10 mouse cellular contexts compared by ENCODE assay signal in the genomic region with DNA sequence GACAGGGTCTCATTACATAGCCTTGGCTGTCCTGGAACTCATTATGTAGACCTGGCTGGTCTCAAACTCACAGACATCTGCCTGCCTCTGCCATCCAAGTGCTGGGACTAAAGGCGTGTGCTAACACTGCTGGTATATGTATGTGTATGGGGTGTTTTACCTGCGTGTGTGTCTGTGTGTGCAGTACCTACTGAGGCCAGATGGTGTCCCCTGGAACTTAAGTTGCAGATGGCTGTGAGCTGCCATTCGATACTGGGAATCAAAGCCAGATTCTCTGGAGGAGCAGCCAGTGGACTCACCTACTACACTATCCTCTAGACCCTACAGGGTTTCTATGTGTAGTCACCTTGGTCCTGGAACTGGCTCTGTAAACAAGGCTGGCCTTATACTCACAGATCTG. TPM values are rescaled to one million over a fixed set of nuclear protein-coding genes. Genes with fewer than 3 reads are reported as not detected.
A peak's percentile ranks its signal among the peaks of the same experiment; 100 is the strongest.
DNase-seq lines count a peak whose midpoint lies in the region; ATAC-seq and TF ChIP-seq lines count a peak whose summit lies in the region.
"Had no signal": no experiment of that assay in that cellular context is flagged by ENCODE, and none has a peak within 500 bp of the region (broad histone marks: within the 10 kb centered on the region; RNA-seq: fewer than 3 reads in every experiment).

No protein-coding gene starts in this region.

- H3K27ac ChIP-seq in cerebellum, adult 2 months (ENCODE audit: insufficient read depth, low read length) = no peak overlapping the region
- no peak overlapping the region for H3K27ac ChIP-seq in liver, adult 2 months (replicated peaks; ENCODE audit: insufficient read depth, low read depth, low read length)
- H3K27ac ChIP-seq in liver, embryonic 12.5 days = no peak overlapping the region
- H3K27ac ChIP-seq in forebrain, embryonic 12.5 days = no peak overlapping the region
- H3K27ac ChIP-seq: lung, embryonic 15.5 days had no signal

- no peak overlapping the region for H3K4me3 ChIP-seq in cerebellum, adult 2 months (replicated peaks; ENCODE audit: insufficient read depth, low read depth, low read length)
- H3K4me3 ChIP-seq in liver, adult 2 months (ENCODE audit: insufficient read depth, low read depth, low read length) = no peak overlapping the region
- no peak overlapping the region for H3K4me3 ChIP-seq in liver, embryonic 12.5 days
- no peak overlapping the region for H3K4me3 ChIP-seq in forebrain, embryonic 12.5 days (replicated peaks)
- H3K4me3 ChIP-seq: lung, embryonic 15.5 days had no signal

- WGBS in cerebellum, adult 2 months = 41% methylated on average over 3 of the region's 3 CpGs
- WGBS in liver, adult 2 months = 70% methylated on average over 3 of the region's 3 CpGs
- WGBS in liver, embryonic 12.5 days (ENCODE audit: insufficient replicate concordance) = 70% methylated on average over 3 of the region's 3 CpGs
- 83% methylated on average over 3 of the region's 3 CpGs for WGBS in forebrain, embryonic 12.5 days

- peaks cover 4% of the 10 kb centered on the region; the same call in 1 of the 2 replicates for H3K36me3 ChIP-seq in liver, adult 2 months (ENCODE audit: control insufficient read depth, insufficient read depth, low read length)
- peaks cover 67% of the 10 kb centered on the region for H3K36me3 ChIP-seq in liver, embryonic 12.5 days
- H3K36me3 ChIP-seq in forebrain, embryonic 12.5 days (replicated peaks) = peaks cover 42% of the 10 kb centered on the region

- peak in 1 of 2 experiments; percentile 38 for DNase-seq in cerebellum, adult 2 months
- DNase-seq in liver, adult 2 months (ENCODE audit: extremely low read depth, low read depth, low spot score) = peak; percentile 51
- peak; percentile 46 for DNase-seq in c-Kit-positive CD71-positive TER-119-negative erythroid progenitor cells, embryonic 14.5 days (ENCODE audit: low read depth)
- peak; percentile 63 for DNase-seq in lung, postnatal 10 days
- DNase-seq in frontal cortex, adult 2 months (ENCODE audit: extremely low spot score in 1 of 2, low spot score in 1 of 2) = no peak

- H3K27me3 ChIP-seq in cerebellum, adult 2 months (ENCODE audit: control insufficient read depth, insufficient read depth, low read length) = no peaks in the 10 kb centered on the region
- H3K27me3 ChIP-seq in liver, adult 2 months (ENCODE audit: control insufficient read depth, insufficient read depth, low read length) = no peaks in the 10 kb centered on the region
- H3K27me3 ChIP-seq in liver, embryonic 12.5 days (replicated peaks) = no peaks in the 10 kb centered on the region
- no peaks in the 10 kb centered on the region for H3K27me3 ChIP-seq in forebrain, embryonic 12.5 days
- H3K27me3 ChIP-seq: lung, embryonic 15.5 days; Patski had no signal

- no peak overlapping the region for H3K9ac ChIP-seq in liver, adult 2 months (ENCODE audit: low read depth, low read length)
- no peak overlapping the region for H3K9ac ChIP-seq in liver, embryonic 12.5 days
- H3K9ac ChIP-seq in forebrain, embryonic 12.5 days = no peak overlapping the region
- H3K9ac ChIP-seq: lung, embryonic 15.5 days had no signal

- TF ChIP-seq CTCF in cerebellum, adult 2 months (IDR thresholded peaks at IDR 0.05; ENCODE audit: borderline replicate concordance, insufficient read depth, low read depth, low read length) = peak; percentile 63
- TF ChIP-seq CTCF in liver, adult 2 months (IDR thresholded peaks at IDR 0.05; ENCODE audit: low read depth, low read length) = peak; percentile 53; the same call in 1 of the 2 replicates

- peaks cover 18% of the 10 kb centered on the region for H3K79me2 ChIP-seq in liver, adult 2 months (ENCODE audit: control insufficient read depth, insufficient read depth, low read length)

- no peak for ATAC-seq in cerebellum, adult (ENCODE audit: insufficient number of reproducible peaks, low FRiP score, low TSS enrichment)
- no peak for ATAC-seq in liver, embryonic 12.5 days
- ATAC-seq in forebrain, embryonic 12.5 days (ENCODE audit: low FRiP score) = no peak
- ATAC-seq: Patski had no signal

- no peaks in the 10 kb centered on the region for H3K9me3 ChIP-seq in liver, embryonic 12.5 days (replicated peaks)
- H3K9me3 ChIP-seq in forebrain, embryonic 12.5 days = no peaks in the 10 kb centered on the region
- H3K9me3 ChIP-seq: lung, embryonic 15.5 days had no signal

- no peak for TF ChIP-seq POLR2A in cerebellum, adult 2 months (IDR thresholded peaks at IDR 0.05; ENCODE audit: borderline replicate concordance, insufficient read depth, low read length)
- no peak for TF ChIP-seq POLR2A in liver, adult 2 months (IDR thresholded peaks at IDR 0.05; ENCODE audit: extremely low read depth, insufficient read depth, low read length)

- no peak overlapping the region for H3K4me2 ChIP-seq in liver, embryonic 12.5 days
- H3K4me2 ChIP-seq in forebrain, embryonic 12.5 days = no peak overlapping the region
- H3K4me2 ChIP-seq: lung, embryonic 15.5 days had no signal

- H3K4me1 ChIP-seq in cerebellum, adult 2 months (ENCODE audit: control insufficient read depth, insufficient read depth, low read length) = peaks cover 10% of the 10 kb centered on the region
- peaks cover 7% of the 10 kb centered on the region for H3K4me1 ChIP-seq in liver, adult 2 months (ENCODE audit: control insufficient read depth, insufficient read depth, low read length)
- H3K4me1 ChIP-seq in liver, embryonic 12.5 days = peaks cover 73% of the 10 kb centered on the region
- H3K4me1 ChIP-seq in forebrain, embryonic 12.5 days = peaks cover 22% of the 10 kb centered on the region

RNA-seq across cellular contexts. Expression of a gene that starts 3.8 kb away (rescaled TPM):
- polyA plus RNA-seq in cerebellum, adult 2 months (2012; rRNA removed) = 216 and 229 TPM in 2 replicates
- total RNA-seq in liver, adult 2 months (2014; rRNA removed) = 14.5 and 18.3 TPM in 2 replicates
- 32.8 and 38.2 TPM in 2 replicates for polyA plus RNA-seq in liver, adult 2 months (2012; rRNA removed)
- 85.1 and 86.5 TPM in 2 replicates for polyA plus RNA-seq in liver, embryonic 12.5 days (2016; fragmentation: Nextera tagmentation; extraction: Ambion mirVana)
- 216 and 254 TPM in 2 replicates for polyA plus RNA-seq in frontal cortex, adult 2 months (2012; rRNA removed)
- 85.8 and 94.4 TPM in 2 replicates for polyA plus RNA-seq in forebrain, embryonic 12.5 days (2016; fragmentation: Nextera tagmentation; extraction: Ambion mirVana)

RNA-seq across cellular contexts. Expression of a gene that starts 17.5 kb away (rescaled TPM):
- polyA plus RNA-seq in cerebellum, adult 2 months (2012; rRNA removed) = 0.16 and 0.40 TPM in 2 replicates
- total RNA-seq in liver, adult 2 months (2014; rRNA removed) = not detected in 2 replicates
- 0.20 and 0.51 TPM in 2 replicates for polyA plus RNA-seq in liver, adult 2 months (2012; rRNA removed)
- 0.33 TPM in 1 of 2 replicates, not detected in the other for polyA plus RNA-seq in liver, embryonic 12.5 days (2016; fragmentation: Nextera tagmentation; extraction: Ambion mirVana)
- 1.4 TPM in 2 replicates for polyA plus RNA-seq in frontal cortex, adult 2 months (2012; rRNA removed)
- polyA plus RNA-seq in forebrain, embryonic 12.5 days (2016; fragmentation: Nextera tagmentation; extraction: Ambion mirVana) = 0.27 TPM in 1 of 2 replicates, not detected in the other

RNA-seq across cellular contexts. Expression of a gene that starts 29.6 kb away (rescaled TPM):
- 29.0 and 31.9 TPM in 2 replicates for polyA plus RNA-seq in cerebellum, adult 2 months (2012; rRNA removed)
- total RNA-seq in liver, adult 2 months (2014; rRNA removed) = 5.7 and 6.8 TPM in 2 replicates
- 16.6 and 25.1 TPM in 2 replicates for polyA plus RNA-seq in liver, adult 2 months (2012; rRNA removed)
- 9.0 and 11.4 TPM in 2 replicates for polyA plus RNA-seq in liver, embryonic 12.5 days (2016; fragmentation: Nextera tagmentation; extraction: Ambion mirVana)
- 30.4 and 32.4 TPM in 2 replicates for polyA plus RNA-seq in frontal cortex, adult 2 months (2012; rRNA removed)
- 27.4 and 28.7 TPM in 2 replicates for polyA plus RNA-seq in forebrain, embryonic 12.5 days (2016; fragmentation: Nextera tagmentation; extraction: Ambion mirVana)

RNA-seq across cellular contexts. Expression of a gene that starts 33.0 kb away (rescaled TPM):
- polyA plus RNA-seq in cerebellum, adult 2 months (2012; rRNA removed) = 105 and 117 TPM in 2 replicates
- total RNA-seq in liver, adult 2 months (2014; rRNA removed) = 11.6 and 16.6 TPM in 2 replicates
- polyA plus RNA-seq in liver, adult 2 months (2012; rRNA removed) = 114 TPM in 2 replicates
- 60.4 and 61.0 TPM in 2 replicates for polyA plus RNA-seq in liver, embryonic 12.5 days (2016; fragmentation: Nextera tagmentation; extraction: Ambion mirVana)
- polyA plus RNA-seq in frontal cortex, adult 2 months (2012; rRNA removed) = 123 and 130 TPM in 2 replicates
- 172 and 178 TPM in 2 replicates for polyA plus RNA-seq in forebrain, embryonic 12.5 days (2016; fragmentation: Nextera tagmentation; extraction: Ambion mirVana)

RNA-seq across cellular contexts. Expression of a gene that starts 49.2 kb away (rescaled TPM):
- 129 and 137 TPM in 2 replicates for polyA plus RNA-seq in cerebellum, adult 2 months (2012; rRNA removed)
- total RNA-seq in liver, adult 2 months (2014; rRNA removed) = 0.09 and 0.34 TPM in 2 replicates
- 0.71 and 0.91 TPM in 2 replicates for polyA plus RNA-seq in liver, adult 2 months (2012; rRNA removed)
- 4.0 and 4.3 TPM in 2 replicates for polyA plus RNA-seq in liver, embryonic 12.5 days (2016; fragmentation: Nextera tagmentation; extraction: Ambion mirVana)
- 151 TPM in 2 replicates for polyA plus RNA-seq in frontal cortex, adult 2 months (2012; rRNA removed)
- 35.1 and 38.1 TPM in 2 replicates for polyA plus RNA-seq in forebrain, embryonic 12.5 days (2016; fragmentation: Nextera tagmentation; extraction: Ambion mirVana)

Comparison
In these comparisons a context has a peak if more than half of its experiments do, and no peak if none do; other contexts are left out.
1. DNase-seq: peak in liver, adult 2 months (single experiment), c-Kit-positive CD71-positive TER-119-negative erythroid progenitor cells, embryonic 14.5 days (single experiment) and lung, postnatal 10 days (single experiment); none in frontal cortex, adult 2 months (0 of 2).